Mouse (Mus musculus) adrenal gland, postnatal 4 days (tissue): ENCODE results near the gene Gfy. TPM values are rescaled to one million over a fixed set of nuclear protein-coding genes. Genes with fewer than 3 reads are reported as not detected.
A peak's percentile ranks its signal among the peaks of the same experiment; 100 is the strongest.
"Not testable (repeated sequence)": the region's sequence is repeated elsewhere in the genome, so short reads cannot be mapped to it uniquely, and the experiment has no call there.

Source experiments
- DNase-seq, 2 experiments: peaks; one replicate each; pipeline ENCODE4 v3.0.0; 2021 to 2022; ENCODE audit warnings: low spot score in 2 of 2, mixed read lengths in 2 of 2
- total RNA-seq, 2 experiments: library from RNA; stranded (reverse); gene quantifications; 2 replicates each; pipeline ENCODE4 v1.2.3; 2021

The Gfy gene
- total RNA-seq, 2 experiments from 2014 or later = not detected

- no peak for DNase-seq
Observed at GRCm38 (mm10) chr7:45193871-45194785, 14.8 kb upstream of the Gfy start.

GRCm38 (mm10) chr7:45193406-45193805, 14.0 kb upstream of the Gfy start:
- DNase-seq = no peak

- no peak for DNase-seq
Observed at GRCm38 (mm10) chr7:45192585-45193310, 13.4 kb upstream of the Gfy start.

GRCm38 (mm10) chr7:45191803-45192363, 12.5 kb upstream of the Gfy start:
- no peak for DNase-seq

GRCm38 (mm10) chr7:45191161-45191560, 11.8 kb upstream of the Gfy start:
- no peak for DNase-seq

GRCm38 (mm10) chr7:45190186-45190585, 10.8 kb upstream of the Gfy start:
- DNase-seq = no peak

- DNase-seq = no peak
Observed at GRCm38 (mm10) chr7:45189600-45189999, 10.2 kb upstream of the Gfy start.

GRCm38 (mm10) chr7:45185921-45186320, 6.6 kb upstream of the Gfy start:
- DNase-seq = no peak

GRCm38 (mm10) chr7:45183672-45184071, 4.3 kb upstream of the Gfy start:
- DNase-seq = no peak

- no peak for DNase-seq
Observed at GRCm38 (mm10) chr7:45182606-45183005, 3.2 kb upstream of the Gfy start.

- DNase-seq = peak; percentile 64 to 69
Observed at GRCm38 (mm10) chr7:45182199-45182601, 2.8 kb upstream of the Gfy start.

GRCm38 (mm10) chr7:45181540-45181939, 2.2 kb upstream of the Gfy start:
- no peak for DNase-seq

- no peak for DNase-seq
Observed at GRCm38 (mm10) chr7:45180896-45181477, 1.6 kb upstream of the Gfy start, which contains the start of gene Pth2. Gene Pth2 (plus strand): TSS chr7:45180995.

- DNase-seq = no peak
Observed at GRCm38 (mm10) chr7:45178550-45178949, 819 bp downstream of the Gfy start.

- DNase-seq = no peak
Observed at GRCm38 (mm10) chr7:45176356-45176755, 3.0 kb downstream of the Gfy start.

GRCm38 (mm10) chr7:45175929-45176328, 3.4 kb downstream of the Gfy start:
- DNase-seq = no peak

- DNase-seq = no peak
Observed at GRCm38 (mm10) chr7:45175398-45175797, 4.0 kb downstream of the Gfy start.

GRCm38 (mm10) chr7:45174567-45175280, 4.6 kb downstream of the Gfy start:
- DNase-seq = no peak

GRCm38 (mm10) chr7:45173772-45174171, 5.6 kb downstream of the Gfy start:
- DNase-seq = not testable (repeated sequence)

GRCm38 (mm10) chr7:45172974-45173373, 6.4 kb downstream of the Gfy start:
- no peak for DNase-seq

- no peak for DNase-seq
Observed at GRCm38 (mm10) chr7:45169495-45169894, 9.9 kb downstream of the Gfy start.
